Mouse (Mus musculus) thymus, postnatal 4 days (tissue): ENCODE data around the gene Hoxc11.
A peak's percentile ranks its signal among the peaks of the same experiment; 100 is the strongest.

Source experiments
- DNase-seq: peaks from one replicate; pipeline ENCODE4 v3.0.0; 2021

The Hoxc11 gene

GRCm38 (mm10) chr15:102984925-102985324 is 30.7 kb downstream of the Hoxc11 start:
- no peak for DNase-seq

- DNase-seq: peak; percentile 93
These were observed 33.1 kb downstream of the Hoxc11 start for GRCm38 (mm10) chr15:102987124-102987833.

GRCm38 (mm10) chr15:102988078-102988477 is 33.9 kb downstream of the Hoxc11 start:
- no peak for DNase-seq

GRCm38 (mm10) chr15:102990461-102991397 is 36.5 kb downstream of the Hoxc11 start, which contains the start of gene Hoxc8:
Hoxc8 (plus strand) TSS chr15:102990607.
- no peak for DNase-seq

GRCm38 (mm10) chr15:102991782-102992181 is 37.6 kb downstream of the Hoxc11 start:
- no peak for DNase-seq

GRCm38 (mm10) chr15:102992206-102992605 is 38.0 kb downstream of the Hoxc11 start:
- DNase-seq: no peak

GRCm38 (mm10) chr15:102992863-102993262 is 38.6 kb downstream of the Hoxc11 start:
- no peak for DNase-seq

- DNase-seq: no peak
These were observed 42.3 kb downstream of the Hoxc11 start for GRCm38 (mm10) chr15:102996548-102996947.

- DNase-seq: no peak
These were observed 43.2 kb downstream of the Hoxc11 start for GRCm38 (mm10) chr15:102997431-102997830.

- no peak for DNase-seq
These were observed 43.7 kb downstream of the Hoxc11 start, which contains the start of gene Hoxc6 for GRCm38 (mm10) chr15:102997939-102998355. Hoxc6 (plus strand) TSS chr15:102998257.

- no peak for DNase-seq
These were observed 44.5 kb downstream of the Hoxc11 start for GRCm38 (mm10) chr15:102998608-102999182.

GRCm38 (mm10) chr15:102999183-102999831 is 45.1 kb downstream of the Hoxc11 start:
- DNase-seq: peak; percentile 53

GRCm38 (mm10) chr15:102999955-103000354 is 45.7 kb downstream of the Hoxc11 start:
- DNase-seq: no peak

- no peak for DNase-seq
These were observed 46.3 kb downstream of the Hoxc11 start for GRCm38 (mm10) chr15:103000501-103000901.

GRCm38 (mm10) chr15:103001370-103001769 is 47.1 kb downstream of the Hoxc11 start:
- no peak for DNase-seq

GRCm38 (mm10) chr15:103002156-103002555 is 47.9 kb downstream of the Hoxc11 start:
- no peak for DNase-seq

GRCm38 (mm10) chr15:103002821-103003448 is 48.7 kb downstream of the Hoxc11 start:
- DNase-seq: no peak

GRCm38 (mm10) chr15:103005308-103005707 is 51.1 kb downstream of the Hoxc11 start:
- no peak for DNase-seq

GRCm38 (mm10) chr15:103005797-103006196 is 51.6 kb downstream of the Hoxc11 start:
- DNase-seq: no peak

- DNase-seq: no peak
These were observed 52.1 kb downstream of the Hoxc11 start for GRCm38 (mm10) chr15:103006326-103006725.
